Mouse (Mus musculus) neural tube, embryonic 12.5 days (tissue): Measurements from ENCODE around the gene Ankrd39. TPM values are rescaled to one million over a fixed set of nuclear protein-coding genes. Genes with fewer than 3 reads are reported as not detected.
"Not testable (repeated sequence)": the region's sequence is repeated elsewhere in the genome, so short reads cannot be mapped to it uniquely, and the experiment has no call there.

Experiments
- ATAC-seq: fragments of 200-750 bp; cut with Nextera tagmentation; 2 replicates; pipeline ENCODE4 v1.8.0; 2017; ENCODE audit warnings: low read depth, mild to moderate bottlenecking, moderate TSS enrichment, moderate library complexity; ENCODE audit not compliant: low FRiP score
- H3K27ac ChIP-seq: fragments of 300-500 bp; sonication (generic); 2 replicates; pipeline ENCODE4 v1.5.1; 2016
- H3K27me3 ChIP-seq: fragments of 300-500 bp; sonication (generic); replicated peaks from 2 replicates; pipeline ENCODE4 v1.6.1; 2016; ENCODE audit warnings: mild to moderate bottlenecking
- H3K36me3 ChIP-seq: fragments of 300-500 bp; sonication (generic); 2 replicates; pipeline ENCODE4 v1.6.1; 2016; ENCODE audit warnings: mild to moderate bottlenecking
- H3K4me1 ChIP-seq: fragments of 300-500 bp; sonication (generic); 2 replicates; pipeline ENCODE4 v1.6.1; 2016
- H3K4me2 ChIP-seq: fragments of 300-500 bp; sonication (generic); replicated peaks from 2 replicates; pipeline ENCODE4 v1.6.1; 2016; ENCODE audit warnings: mild to moderate bottlenecking
- H3K4me3 ChIP-seq: fragments of 300-500 bp; sonication (generic); 2 replicates; pipeline ENCODE4 v1.5.1; 2016
- H3K9ac ChIP-seq: fragments of 300-500 bp; sonication (generic); 2 replicates; pipeline ENCODE4 v1.6.1; 2016; ENCODE audit warnings: mild to moderate bottlenecking
- H3K9me3 ChIP-seq: fragments of 300-500 bp; sonication (generic); 2 replicates; pipeline ENCODE4 v1.6.1; 2016; ENCODE audit warnings: mild to moderate bottlenecking
- WGBS: fragments of 180-500 bp; shearing (Covaris S2); methylation state at CpG from one replicate; pipeline ENCODE4 v1.1.7; 2016; 5-methylcytosine and 5-hydroxymethylcytosine counted together
- polyA plus RNA-seq: library from polyadenylated mRNA; unstranded; fragments of >200 nt; fragmentation: Nextera tagmentation; extraction: Ambion mirVana; gene quantifications from 2 replicates; pipeline ENCODE4 v1.2.1, GENCODE M21; 2016

The Ankrd39 gene
- polyA plus RNA-seq, 1 experiment from 2014 or later, result 18.6 TPM

DNA sequence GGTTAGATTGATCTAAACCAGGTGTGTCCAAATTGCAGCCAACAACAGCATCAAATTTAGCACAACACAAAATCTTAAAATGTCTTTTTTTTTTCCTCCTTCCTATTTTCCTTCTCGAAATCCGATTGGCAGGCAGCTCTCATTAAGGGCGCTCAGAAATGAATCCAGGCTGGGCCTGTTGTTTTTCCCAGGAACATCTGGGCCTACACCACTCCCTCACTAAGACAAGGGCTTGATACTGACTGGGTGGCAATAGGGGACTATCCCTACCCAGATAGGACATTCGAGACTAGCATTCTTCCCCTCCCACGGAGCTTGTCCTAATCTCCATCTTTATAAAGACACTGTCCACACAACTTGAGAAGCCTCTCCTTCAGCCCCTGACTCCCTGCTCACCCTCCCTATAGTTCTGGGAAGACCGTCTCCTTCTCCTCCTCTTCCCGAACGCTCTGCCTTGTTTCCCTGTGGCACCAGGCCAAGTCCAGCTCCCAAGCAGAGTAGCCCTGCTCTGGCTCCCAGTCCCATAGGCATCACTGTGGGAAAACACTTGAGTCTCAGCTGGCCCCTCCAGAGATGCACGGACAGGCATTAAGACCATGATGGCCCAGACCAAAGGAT lies 845 bp upstream of the Ankrd39 start:
- H3K9ac ChIP-seq, result no peak overlapping the region
- no peak for ATAC-seq
- H3K27ac ChIP-seq, result peak overlapping the region; percentile 33; the same call in 1 of the 2 replicates
- H3K36me3 ChIP-seq, result peaks cover 49% of the 10 kb centered on the region
- 46% methylated on average over 9 of the region's 9 CpGs for WGBS
- no peak overlapping the region for H3K4me3 ChIP-seq
- H3K27me3 ChIP-seq, result no peaks in the 10 kb centered on the region
- H3K4me2 ChIP-seq, result peak overlapping the region; percentile 35; the same call in 1 of the 2 replicates
- no peaks in the 10 kb centered on the region for H3K9me3 ChIP-seq
- H3K4me1 ChIP-seq, result peaks cover 36% of the 10 kb centered on the region

DNA sequence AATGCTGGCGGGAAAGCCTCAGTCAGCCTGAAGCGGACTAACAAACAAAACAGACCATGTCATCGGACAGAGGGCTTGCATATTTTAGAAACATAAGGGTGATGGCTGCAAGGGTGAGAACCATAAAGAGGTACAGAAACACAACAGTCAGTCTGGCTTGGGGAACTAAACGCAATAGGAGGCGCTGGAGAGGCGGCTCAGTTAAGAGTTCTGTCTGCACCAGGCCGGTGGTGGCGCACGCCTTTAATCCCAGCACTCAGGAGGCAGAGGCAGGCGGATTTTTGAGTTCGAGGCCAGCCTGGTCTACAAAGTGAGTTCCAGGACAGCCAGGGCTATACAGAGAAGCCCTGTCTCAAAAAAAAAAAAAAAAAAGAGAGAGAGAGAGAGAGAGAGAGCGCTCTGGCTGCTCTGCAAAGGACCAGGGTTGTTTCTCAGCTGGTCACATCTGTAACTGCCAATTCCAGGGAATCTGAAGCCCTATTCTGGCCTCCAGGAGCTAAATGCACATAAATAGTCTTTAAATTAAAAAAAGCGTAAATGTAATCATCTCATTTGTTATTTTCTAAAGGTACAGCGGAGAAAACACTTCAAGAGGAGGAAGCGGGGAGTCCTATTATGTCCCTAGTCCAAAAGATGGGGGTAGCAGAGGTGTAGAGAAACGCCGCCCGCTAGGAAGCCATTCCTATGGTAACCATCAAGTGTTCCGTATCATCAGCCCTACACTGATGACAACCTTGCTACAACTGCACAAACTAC lies 1.2 kb downstream of the Ankrd39 start:
- peak overlapping the region; percentile 73 for H3K9ac ChIP-seq
- 72% methylated on average over 19 of the region's 19 CpGs for WGBS
- peak overlapping the region; percentile 69 for H3K4me2 ChIP-seq
- peak overlapping the region; percentile 61 for H3K4me3 ChIP-seq
- no peak overlapping the region for H3K27ac ChIP-seq
- H3K27me3 ChIP-seq, result no peaks in the 10 kb centered on the region
- H3K36me3 ChIP-seq, result peaks cover 46% of the 10 kb centered on the region
- ATAC-seq, result no peak
- peaks cover 33% of the 10 kb centered on the region for H3K4me1 ChIP-seq
- no peaks in the 10 kb centered on the region for H3K9me3 ChIP-seq

DNA sequence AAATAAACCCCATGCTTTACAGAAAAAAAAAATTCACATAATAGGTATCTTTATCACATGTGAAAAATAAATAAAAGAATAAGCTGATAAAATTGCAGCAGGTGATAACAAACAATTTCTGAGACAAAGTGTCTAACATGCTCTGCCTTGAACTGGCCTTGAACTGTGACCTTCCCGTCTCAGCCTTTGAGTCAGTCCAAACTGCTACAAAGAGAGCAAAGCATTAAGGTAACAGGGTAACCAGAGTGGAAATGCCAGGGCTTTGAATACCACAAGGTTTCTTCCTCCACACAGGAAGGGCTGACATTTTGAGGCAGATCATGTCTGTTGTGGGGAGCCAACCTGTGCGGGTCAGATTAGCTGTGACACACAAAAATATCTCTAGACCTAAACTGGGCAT lies 1.9 kb downstream of the Ankrd39 start:
- Histone ChIP-seq H3K4me2 (no peak overlapping the region), H3K4me3 (no peak overlapping the region), H3K9ac (no peak overlapping the region), H3K27me3 (no peaks in the 10 kb centered on the region), H3K4me1 (peaks cover 33% of the 10 kb centered on the region), H3K36me3 (peaks cover 44% of the 10 kb centered on the region), H3K27ac (no peak overlapping the region), H3K9me3 (no peaks in the 10 kb centered on the region)
- no peak for ATAC-seq
- 79% methylated on average over 2 of the region's 2 CpGs for WGBS

DNA sequence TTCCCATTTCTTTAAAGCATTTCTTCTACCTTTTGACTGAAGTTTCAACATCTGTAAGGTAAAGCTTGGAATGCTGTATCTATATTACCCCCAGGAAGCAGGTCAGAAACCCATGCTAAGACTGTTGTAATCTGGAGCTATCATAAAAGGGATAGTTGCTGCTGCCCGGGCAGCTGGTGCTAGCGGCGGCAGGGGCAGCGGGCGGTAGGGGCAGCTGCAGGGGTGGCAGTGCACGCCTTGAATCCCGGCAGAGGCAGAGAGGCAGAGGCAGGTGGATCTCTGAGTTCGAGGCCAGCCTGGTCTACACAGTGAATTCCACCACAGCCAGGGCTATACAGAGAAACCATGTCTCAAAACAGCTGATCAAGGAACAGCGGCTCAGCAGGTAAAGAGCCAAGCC lies 4.3 kb downstream of the Ankrd39 start:
- no peaks in the 10 kb centered on the region for H3K9me3 ChIP-seq
- peaks cover 29% of the 10 kb centered on the region for H3K36me3 ChIP-seq
- no peak overlapping the region for H3K9ac ChIP-seq
- H3K27me3 ChIP-seq, result no peaks in the 10 kb centered on the region
- peaks cover 14% of the 10 kb centered on the region for H3K4me1 ChIP-seq
- H3K4me2 ChIP-seq, result no peak overlapping the region
- no peak overlapping the region for H3K27ac ChIP-seq
- ATAC-seq, result no peak
- WGBS, result 90% methylated on average over 9 of the region's 9 CpGs
- no peak overlapping the region for H3K4me3 ChIP-seq

DNA sequence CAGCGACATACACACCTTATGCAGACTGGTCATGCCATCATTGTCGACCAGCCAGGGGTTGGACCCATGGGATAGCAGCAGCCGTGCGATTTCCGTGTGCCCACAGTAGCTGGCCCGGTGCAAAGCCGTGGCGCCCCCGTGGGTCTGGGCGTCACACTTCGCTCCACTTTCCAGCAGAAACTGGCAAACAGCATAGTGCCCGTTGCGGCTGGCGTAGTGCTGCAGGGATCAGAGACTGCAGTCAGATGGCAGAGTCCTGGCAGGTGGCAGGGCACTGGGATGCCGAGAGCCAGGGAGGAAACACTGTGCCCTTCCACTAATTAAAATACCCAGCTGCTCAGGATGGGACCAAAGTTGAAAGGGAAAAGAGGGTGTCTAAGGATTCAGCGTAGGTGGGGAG lies 5.4 kb downstream of the Ankrd39 start:
- Histone ChIP-seq H3K27me3 (no peaks in the 10 kb centered on the region), H3K4me1 (peaks cover 7% of the 10 kb centered on the region; the same call in 1 of the 2 replicates), H3K4me3 (no peak overlapping the region), H3K9ac (no peak overlapping the region), H3K36me3 (peaks cover 29% of the 10 kb centered on the region), H3K4me2 (no peak overlapping the region), H3K9me3 (no peaks in the 10 kb centered on the region), H3K27ac (no peak overlapping the region)
- WGBS, result 95% methylated on average over 16 of the region's 16 CpGs
- ATAC-seq, result no peak

DNA sequence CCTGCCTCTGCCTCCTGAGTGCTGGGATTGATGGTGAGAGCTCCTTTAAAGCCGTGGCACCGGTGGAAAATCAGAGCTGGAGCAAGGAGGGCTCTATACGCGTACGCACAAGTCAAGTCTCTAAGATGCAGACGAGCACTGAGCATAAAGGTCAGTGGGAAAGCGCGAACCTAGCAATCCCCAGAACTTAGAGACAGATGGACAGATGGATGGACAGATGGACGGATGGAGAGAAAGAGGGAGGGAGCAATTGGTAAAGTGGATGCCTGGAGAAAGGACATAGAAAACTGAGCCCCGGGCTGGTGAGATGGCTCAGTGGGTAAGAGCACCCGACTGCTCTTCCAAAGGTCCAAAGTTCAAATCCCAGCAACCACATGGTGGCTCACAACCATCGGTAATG lies 6.4 kb downstream of the Ankrd39 start:
- H3K27me3 ChIP-seq, result no peaks in the 10 kb centered on the region
- no peak for ATAC-seq
- no peaks in the 10 kb centered on the region for H3K9me3 ChIP-seq
- no peak overlapping the region for H3K9ac ChIP-seq
- 91% methylated on average over 12 of the region's 12 CpGs for WGBS
- H3K27ac ChIP-seq, result no peak overlapping the region
- no peak overlapping the region for H3K4me3 ChIP-seq
- no peaks in the 10 kb centered on the region for H3K4me1 ChIP-seq
- no peak overlapping the region for H3K4me2 ChIP-seq
- peaks cover 29% of the 10 kb centered on the region for H3K36me3 ChIP-seq

DNA sequence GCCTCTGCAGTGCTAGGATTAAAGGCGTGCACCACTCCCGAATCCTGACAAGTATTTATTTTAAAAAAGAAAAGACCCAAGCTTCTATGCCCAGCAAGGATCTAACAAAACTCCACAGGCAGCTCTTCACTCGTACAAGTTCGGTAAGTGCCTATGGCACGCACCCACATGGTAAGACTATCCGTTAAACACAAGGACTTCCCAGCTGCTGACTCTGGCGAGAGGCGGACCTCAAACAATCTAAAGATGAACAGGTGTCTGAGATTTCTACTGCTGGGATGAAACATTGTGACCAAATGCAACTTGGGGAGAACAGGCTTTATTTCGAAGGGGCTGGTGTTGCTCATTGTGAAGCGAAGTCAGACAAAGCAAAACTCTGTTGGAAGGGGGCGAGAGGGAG lies 7.1 kb downstream of the Ankrd39 start:
- Histone ChIP-seq H3K4me1 (no peaks in the 10 kb centered on the region), H3K4me3 (no peak overlapping the region), H3K27ac (no peak overlapping the region), H3K27me3 (no peaks in the 10 kb centered on the region), H3K9me3 (no peaks in the 10 kb centered on the region), H3K9ac (no peak overlapping the region), H3K4me2 (no peak overlapping the region), H3K36me3 (peaks cover 29% of the 10 kb centered on the region)
- no peak for ATAC-seq
- 90% methylated on average over 11 of the region's 11 CpGs for WGBS

DNA sequence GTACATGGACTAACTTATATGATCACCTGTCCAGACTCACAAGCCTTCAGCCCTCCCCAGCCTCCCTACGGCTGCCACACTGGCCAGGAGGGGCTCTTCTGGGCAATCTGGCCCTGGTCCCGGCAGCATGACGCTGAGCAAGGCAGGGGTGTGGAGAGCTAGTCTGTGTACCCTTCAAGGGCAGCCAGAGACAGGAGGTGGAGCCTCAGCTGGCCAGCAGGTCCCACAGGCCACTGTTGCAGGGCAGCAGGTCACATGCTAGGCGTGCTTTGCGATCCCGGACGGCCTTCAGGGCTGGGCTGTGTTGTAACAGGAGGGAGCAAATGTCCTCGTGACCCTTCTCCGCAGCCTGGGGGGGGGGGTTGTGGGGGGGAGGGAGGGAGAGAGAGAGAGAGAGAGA lies 8.1 kb downstream of the Ankrd39 start, which contains the start of gene Gm42417:
TSS of gene Gm42417 (minus strand) at position 244 of the 400 bp plus-strand sequence.
- no peak within 1 kb of the TSS for H3K9ac ChIP-seq
- no peak within 1 kb of the TSS for H3K4me3 ChIP-seq
- no peak for ATAC-seq
- H3K27ac ChIP-seq, result no peak within 1 kb of the TSS
- no peaks in the 10 kb centered on the region for H3K4me1 ChIP-seq
- no peaks in the 10 kb centered on the region for H3K27me3 ChIP-seq
- 61% methylated on average over 9 of the region's 9 CpGs for WGBS
- H3K36me3 ChIP-seq, result peaks cover 29% of the 10 kb centered on the region
- H3K4me2 ChIP-seq, result no peak within 1 kb of the TSS
- H3K9me3 ChIP-seq, result no peaks in the 10 kb centered on the region

DNA sequence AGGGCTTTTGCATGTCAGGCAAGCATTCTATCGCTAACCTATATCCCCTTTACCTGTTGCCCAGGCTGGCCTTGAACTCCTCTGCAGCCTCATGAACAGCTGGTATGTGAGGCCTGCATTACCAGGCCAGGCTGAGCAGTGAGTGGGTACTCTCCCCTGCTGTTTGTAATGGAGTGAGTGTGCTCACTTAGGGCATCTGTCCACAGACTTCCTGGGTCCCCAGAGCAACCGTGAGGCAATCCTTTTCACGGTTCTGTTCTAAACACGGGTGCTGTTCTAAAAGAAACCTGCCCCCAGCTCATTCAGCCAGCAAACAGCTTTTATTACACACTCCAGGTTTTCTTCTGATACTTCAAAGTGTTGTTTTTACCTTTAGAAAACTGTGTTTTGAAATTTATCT lies 8.5 kb downstream of the Ankrd39 start:
- Histone ChIP-seq H3K27me3 (no peaks in the 10 kb centered on the region), H3K27ac (no peak overlapping the region), H3K9ac (no peak overlapping the region), H3K9me3 (no peaks in the 10 kb centered on the region), H3K4me3 (no peak overlapping the region), H3K4me1 (no peaks in the 10 kb centered on the region), H3K4me2 (no peak overlapping the region), H3K36me3 (peaks cover 29% of the 10 kb centered on the region)
- ATAC-seq, result no peak
- WGBS, result 84% methylated on average over 4 of the region's 4 CpGs

DNA sequence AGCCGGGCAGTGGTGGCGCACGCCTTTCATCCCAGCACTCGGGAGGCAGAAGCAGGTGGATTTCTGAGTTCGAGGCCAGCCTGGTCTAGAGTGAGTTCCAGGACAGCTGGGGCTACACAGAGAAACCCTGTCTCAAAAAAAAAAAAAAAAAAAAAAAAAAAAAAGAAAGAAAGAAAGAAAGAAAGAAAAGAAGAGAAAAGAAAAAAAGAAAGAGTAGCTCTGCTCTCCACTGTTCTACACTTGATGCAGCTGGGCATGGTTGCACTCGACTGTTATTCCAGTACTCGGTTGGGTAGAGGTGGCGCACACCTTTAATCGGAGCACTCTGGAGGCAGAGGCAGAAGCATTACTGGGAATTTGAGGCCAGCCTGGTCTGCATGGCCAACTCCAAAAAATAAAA lies 10.5 kb downstream of the Ankrd39 start, which contains the start of gene Ankrd23:
TSS of gene Ankrd23 (minus strand) at position 101 of the 400 bp plus-strand sequence.
- H3K36me3 ChIP-seq, result peaks cover 23% of the 10 kb centered on the region
- not testable (repeated sequence) for H3K4me3 ChIP-seq, ATAC-seq, H3K27me3 ChIP-seq, H3K4me1 ChIP-seq, H3K27ac ChIP-seq, H3K9me3 ChIP-seq, H3K9ac ChIP-seq, H3K4me2 ChIP-seq
- WGBS, result 94% methylated on average over 9 of the region's 9 CpGs

DNA sequence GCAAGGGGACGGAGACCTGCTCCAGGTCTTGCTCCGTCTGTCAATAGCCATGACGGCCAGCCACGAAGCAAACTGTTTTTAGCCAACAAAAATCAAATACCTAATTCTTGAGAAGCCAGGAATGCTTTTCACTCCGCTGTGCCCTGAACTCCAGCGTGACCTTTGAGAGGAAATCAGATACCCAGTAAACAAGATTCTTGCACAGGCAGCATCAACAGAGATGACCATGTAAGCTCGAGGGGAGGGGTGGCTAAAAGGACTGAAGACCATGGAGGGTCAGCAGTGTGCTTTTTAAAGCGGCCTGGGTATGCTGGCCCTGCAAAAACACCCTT lies 10.9 kb downstream of the Ankrd39 start:
- no peak for ATAC-seq
- Histone ChIP-seq H3K9me3 (no peaks in the 10 kb centered on the region), H3K9ac (no peak overlapping the region), H3K4me2 (no peak overlapping the region), H3K36me3 (peaks cover 23% of the 10 kb centered on the region), H3K4me3 (no peak overlapping the region), H3K27ac (no peak overlapping the region), H3K4me1 (no peaks in the 10 kb centered on the region), H3K27me3 (no peaks in the 10 kb centered on the region)
- 85% methylated on average over 8 of the region's 8 CpGs for WGBS

DNA sequence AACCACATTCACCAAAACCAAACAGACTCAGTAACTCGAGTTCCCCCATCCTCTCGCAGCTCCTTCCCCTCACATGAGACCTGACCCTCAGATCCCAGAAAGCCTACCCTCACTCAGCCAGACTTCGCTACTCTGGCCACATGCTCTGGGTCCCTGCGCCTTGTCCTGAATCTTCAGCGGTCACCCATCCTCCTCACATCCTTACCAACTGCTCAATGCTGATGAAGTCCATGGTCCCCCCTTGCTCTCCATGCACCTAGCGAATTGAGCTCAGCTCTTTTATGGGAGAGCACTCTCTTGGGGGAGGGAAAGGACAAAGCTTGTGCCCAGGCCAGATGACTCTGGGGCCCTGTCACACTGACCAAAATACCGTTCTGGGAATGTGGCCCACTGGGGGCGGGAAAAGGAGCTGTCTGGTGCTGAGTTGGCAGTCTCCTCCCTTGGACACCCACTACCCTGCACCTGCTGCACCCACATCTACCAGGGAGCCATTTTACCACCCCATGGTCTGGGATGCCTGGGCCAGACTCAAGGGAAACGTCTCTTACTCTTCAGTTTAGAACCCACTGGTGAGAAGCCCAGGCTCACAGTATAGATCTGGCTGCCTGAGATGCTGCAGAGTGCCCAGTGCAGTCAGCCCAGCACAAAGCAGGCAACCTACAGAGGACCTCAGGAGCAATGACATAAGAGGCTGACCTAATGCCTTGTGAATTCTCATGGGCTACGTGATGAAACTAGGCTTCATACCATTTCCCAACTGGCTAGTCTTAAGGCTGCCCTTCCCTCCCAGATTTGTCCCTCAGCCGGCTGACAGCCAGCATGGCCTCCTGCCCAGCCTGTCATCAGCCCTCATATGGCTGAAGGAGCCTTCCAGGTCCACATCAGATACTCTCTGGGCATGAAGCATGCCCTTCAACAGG lies 11.5 kb downstream of the Ankrd39 start:
- Histone ChIP-seq H3K9me3 (no peaks in the 10 kb centered on the region), H3K9ac (no peak overlapping the region), H3K27ac (no peak overlapping the region), H3K4me1 (no peaks in the 10 kb centered on the region), H3K4me3 (no peak overlapping the region), H3K4me2 (no peak overlapping the region), H3K27me3 (no peaks in the 10 kb centered on the region), H3K36me3 (peaks cover 20% of the 10 kb centered on the region; the same call in 1 of the 2 replicates)
- ATAC-seq, result no peak
- WGBS, result 87% methylated on average over 11 of the region's 11 CpGs
